Mouse (Mus musculus) thymus, postnatal 10 days (tissue): ENCODE measurements around the gene Mrc1.

Experiments
- DNase-seq, 2 experiments: peaks; one replicate each; pipeline ENCODE4 v3.0.0; 2021; ENCODE audit warnings: low spot score in 2 of 2

Mrc1 gene

GRCm38 (mm10) chr2:14244157-14244556, 15.0 kb downstream of the Mrc1 start:
- DNase-seq = no peak

- no peak for DNase-seq
Measured at GRCm38 (mm10) chr2:14244668-14245067, 15.5 kb downstream of the Mrc1 start.

- DNase-seq = peak in 1 of 2 experiments; percentile 7
Measured at GRCm38 (mm10) chr2:14249839-14250564, 20.8 kb downstream of the Mrc1 start.

- DNase-seq = no peak
Measured at GRCm38 (mm10) chr2:14251938-14252337, 22.7 kb downstream of the Mrc1 start.

GRCm38 (mm10) chr2:14258345-14258850, 29.2 kb downstream of the Mrc1 start:
- DNase-seq = no peak

GRCm38 (mm10) chr2:14262090-14262489, 32.9 kb downstream of the Mrc1 start:
- no peak for DNase-seq

GRCm38 (mm10) chr2:14269160-14269559, 40.0 kb downstream of the Mrc1 start:
- DNase-seq = no peak

- no peak for DNase-seq
Measured at GRCm38 (mm10) chr2:14272088-14272487, 42.9 kb downstream of the Mrc1 start.

- DNase-seq = no peak
Measured at GRCm38 (mm10) chr2:14275796-14276195, 46.6 kb downstream of the Mrc1 start.

GRCm38 (mm10) chr2:14279256-14279655, 50.1 kb downstream of the Mrc1 start:
- DNase-seq = no peak

GRCm38 (mm10) chr2:14279795-14280194, 50.6 kb downstream of the Mrc1 start:
- no peak for DNase-seq

GRCm38 (mm10) chr2:14295334-14295733, 66.1 kb downstream of the Mrc1 start:
- DNase-seq = peak; percentile 66 to 93

GRCm38 (mm10) chr2:14312505-14313380, 83.6 kb downstream of the Mrc1 start:
- no peak for DNase-seq

GRCm38 (mm10) chr2:14315113-14315512, 85.9 kb downstream of the Mrc1 start:
- DNase-seq = no peak

- no peak for DNase-seq
Measured at GRCm38 (mm10) chr2:14341652-14342308, 112.6 kb downstream of the Mrc1 start.

GRCm38 (mm10) chr2:14342309-14342839, 113.2 kb downstream of the Mrc1 start:
- no peak for DNase-seq
